Mouse (Mus musculus): ENCODE data around the gene Samd14.

The Samd14 gene

DNA sequence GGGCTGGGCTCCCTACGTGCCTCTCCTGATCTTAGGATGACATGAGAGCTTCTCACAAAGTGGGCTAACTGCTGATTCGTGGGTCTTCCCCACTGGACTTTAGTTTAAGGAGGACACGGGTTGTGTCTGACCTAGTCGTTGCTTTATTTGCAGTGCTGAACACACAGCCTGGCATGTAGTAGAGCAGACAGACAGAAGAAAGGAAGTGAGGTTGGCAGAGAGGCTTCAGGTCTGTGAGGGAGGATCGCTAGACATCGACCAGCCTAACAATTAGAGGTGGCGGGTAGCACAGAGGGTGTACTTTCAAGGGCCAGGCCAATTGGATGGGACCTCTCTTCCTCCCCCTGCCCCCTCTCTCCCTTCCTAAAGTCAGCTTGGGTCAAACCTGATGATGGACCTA lies 33.9 kb downstream of the Samd14 start:
- in situ Hi-C loops (cut with MboI; ENCODE audit: low pct_unique_long_range_greater_than_20kb in 1 of 2, low sequenced_read_pairs in 2 of 2, unreplicated experiment in 1 of 2), result loop anchor here in 1 of 2 experiments (5.0 kb wide), 1 partner anchor 64 kb away; no protein-coding TSS in a partner anchor

DNA sequence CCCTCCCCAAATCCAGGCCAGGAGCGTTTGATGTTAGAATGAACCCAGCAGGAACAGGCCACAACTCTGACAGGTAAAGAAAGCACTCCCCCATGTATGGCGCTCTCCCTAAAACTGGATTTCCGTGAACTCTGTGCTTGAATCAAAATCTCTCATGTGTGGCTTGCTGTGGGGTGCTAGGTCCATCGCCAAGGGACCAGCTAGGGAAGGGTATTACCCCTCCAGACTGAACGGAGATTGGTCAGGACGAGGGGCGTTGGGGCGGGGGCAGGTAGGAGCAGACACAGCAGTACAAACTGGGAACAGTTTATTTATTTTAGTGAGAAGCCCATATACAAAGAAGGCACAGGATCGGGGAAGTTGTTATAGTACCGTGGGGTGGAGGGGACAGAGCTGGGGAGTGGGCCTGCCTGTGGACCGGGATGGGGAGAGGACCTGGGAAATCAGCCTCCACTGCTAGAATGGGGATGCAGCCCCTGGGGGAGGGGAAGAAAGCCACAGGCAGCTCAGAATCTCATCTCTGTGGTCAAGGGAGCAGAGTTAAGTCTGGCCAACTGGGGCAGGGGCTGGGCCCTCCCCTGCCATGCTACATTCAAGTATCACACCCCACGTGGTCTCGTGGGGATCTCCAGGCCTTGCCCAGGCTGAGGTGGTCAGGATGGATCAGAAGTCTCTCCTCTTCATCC lies 34.6 kb downstream of the Samd14 start:
- in situ Hi-C loops (cut with MboI; ENCODE audit: low pct_unique_long_range_greater_than_20kb in 1 of 2, low sequenced_read_pairs in 2 of 2, unreplicated experiment in 1 of 2), result loop anchor here in 1 of 2 experiments (5.0 kb wide), 1 partner anchor 63 kb away; no protein-coding TSS in a partner anchor

DNA sequence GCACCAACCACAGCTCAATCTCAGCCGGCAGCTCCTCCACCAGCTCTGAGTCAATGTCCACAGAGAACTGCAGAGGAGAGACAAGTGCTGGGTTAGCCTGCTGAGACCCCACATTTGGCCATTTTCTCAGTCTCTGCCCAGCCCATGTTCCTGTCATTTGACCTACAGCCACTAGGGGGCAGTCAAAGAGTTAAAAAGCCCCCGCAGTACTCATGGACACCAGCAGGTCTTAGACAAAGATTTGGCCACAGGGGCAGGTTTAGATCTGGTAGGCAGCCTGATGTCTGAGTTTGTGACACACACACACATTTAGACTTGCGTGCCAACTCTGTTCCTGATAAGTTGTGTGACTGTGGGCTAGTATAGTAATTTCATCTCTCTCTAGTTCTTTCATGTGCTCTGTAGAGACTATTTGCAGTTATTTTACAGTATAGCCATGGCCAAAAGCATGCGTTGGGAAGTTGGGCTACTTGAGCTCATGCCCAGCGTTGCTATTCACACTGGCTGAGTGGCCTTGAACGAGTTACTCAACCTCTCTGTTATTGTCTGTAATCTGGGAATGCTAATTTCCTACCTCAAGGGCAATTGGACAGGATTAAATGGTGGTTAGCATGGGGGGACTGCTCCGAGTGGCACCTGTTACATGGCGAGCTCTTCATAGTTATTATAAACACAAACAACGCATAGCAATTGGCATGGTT lies 37.5 kb downstream of the Samd14 start:
- in situ Hi-C loops (cut with MboI; ENCODE audit: low pct_unique_long_range_greater_than_20kb in 1 of 2, low sequenced_read_pairs in 2 of 2, unreplicated experiment in 1 of 2), result no loop called here

DNA sequence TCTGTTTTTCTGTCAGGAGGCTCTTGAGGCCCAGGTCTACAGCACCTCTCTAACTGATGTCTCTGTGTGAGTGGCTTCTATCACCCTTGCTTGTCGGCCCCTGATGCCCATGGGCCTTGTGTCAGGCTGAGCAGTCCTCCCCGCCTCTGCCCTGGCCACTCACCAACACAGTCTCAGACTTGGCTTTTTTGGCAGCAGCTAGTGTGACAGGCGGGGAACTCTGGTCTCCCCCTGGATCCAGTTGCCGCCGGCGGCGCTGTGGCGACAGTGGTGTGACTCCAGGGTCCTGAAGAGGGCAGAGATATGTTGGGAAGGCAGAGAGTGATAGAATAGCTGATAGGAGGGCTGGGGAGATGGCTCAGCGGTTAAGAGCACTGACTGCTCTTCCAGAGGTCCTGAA lies 43.4 kb downstream of the Samd14 start:
- in situ Hi-C loops (cut with MboI; ENCODE audit: low pct_unique_long_range_greater_than_20kb in 1 of 2, low sequenced_read_pairs in 2 of 2, unreplicated experiment in 1 of 2), result no loop called here

DNA sequence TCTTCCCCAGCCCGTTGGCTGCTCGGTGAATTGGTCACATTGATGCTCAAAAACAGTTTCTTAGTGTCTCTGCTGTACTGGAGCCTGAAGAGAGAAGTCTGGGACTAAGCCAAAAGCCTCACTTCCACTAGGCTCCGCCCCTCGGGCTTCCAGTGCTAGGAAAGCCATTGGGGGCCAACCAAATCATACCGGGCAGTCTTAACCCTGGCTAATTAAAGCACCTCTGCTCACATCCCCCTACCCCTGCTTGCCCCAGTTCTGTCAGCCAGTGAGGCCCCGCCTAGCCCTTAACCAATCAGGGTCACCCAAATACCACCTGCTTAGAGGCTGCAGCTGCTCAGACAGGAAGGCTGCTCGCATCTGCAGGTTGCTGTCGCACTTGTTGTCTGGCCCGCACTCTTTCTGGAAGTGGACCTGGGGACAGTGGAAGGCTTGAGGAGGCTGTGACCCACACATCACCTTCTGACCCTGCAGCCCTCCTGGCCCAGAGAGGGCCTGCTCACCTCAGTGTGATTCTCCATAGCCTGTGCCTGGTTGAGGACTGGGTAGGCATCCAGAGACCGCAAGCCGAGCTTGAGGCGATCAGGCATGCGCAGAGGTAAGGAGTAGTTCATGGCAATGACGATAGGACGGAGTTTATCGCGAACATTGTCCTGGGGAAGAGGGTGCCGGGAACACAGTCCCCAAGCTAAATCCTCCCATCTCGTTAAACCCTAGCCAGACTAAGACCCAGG lies 47.3 kb downstream of the Samd14 start:
- in situ Hi-C loops (cut with MboI; ENCODE audit: low pct_unique_long_range_greater_than_20kb in 1 of 2, low sequenced_read_pairs in 2 of 2, unreplicated experiment in 1 of 2), result no loop called here

DNA sequence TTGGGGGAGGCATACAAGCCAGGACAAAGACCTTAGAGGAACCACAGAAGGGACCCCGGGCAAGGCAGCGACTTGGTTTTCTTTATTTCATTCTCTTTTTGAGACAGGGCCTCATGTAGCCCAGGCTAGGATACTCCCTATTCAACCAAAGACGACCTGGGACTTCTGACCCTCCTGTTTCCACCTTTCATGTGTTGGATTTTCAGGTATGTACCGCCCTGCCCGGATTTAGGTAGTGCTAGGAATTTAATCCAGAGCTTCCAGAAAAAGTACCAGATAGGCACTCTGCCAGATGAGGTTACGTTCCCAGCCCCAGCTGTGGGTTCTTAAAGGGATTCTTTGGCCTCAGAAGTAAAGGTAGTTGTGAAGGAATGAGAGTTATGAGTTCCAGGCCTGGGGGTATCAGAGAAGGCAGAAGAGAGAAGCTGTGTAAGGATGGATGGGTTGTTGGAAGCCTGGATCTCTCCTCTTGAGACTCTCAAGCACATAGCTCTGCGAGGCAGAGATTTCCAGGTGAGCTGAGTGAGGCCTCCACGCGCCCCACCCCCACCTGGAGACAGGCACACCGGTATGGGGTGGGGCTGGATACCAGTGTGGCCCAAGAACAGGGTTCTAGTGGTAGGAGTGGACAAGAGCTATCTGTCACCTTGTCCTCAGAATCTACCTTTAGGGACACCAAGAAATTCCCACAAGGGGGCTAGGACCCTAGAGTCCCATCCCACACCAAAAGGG lies 59.7 kb downstream of the Samd14 start:
- in situ Hi-C loops (cut with MboI; ENCODE audit: low pct_unique_long_range_greater_than_20kb in 1 of 2, low sequenced_read_pairs in 2 of 2, unreplicated experiment in 1 of 2), result no loop called here

DNA sequence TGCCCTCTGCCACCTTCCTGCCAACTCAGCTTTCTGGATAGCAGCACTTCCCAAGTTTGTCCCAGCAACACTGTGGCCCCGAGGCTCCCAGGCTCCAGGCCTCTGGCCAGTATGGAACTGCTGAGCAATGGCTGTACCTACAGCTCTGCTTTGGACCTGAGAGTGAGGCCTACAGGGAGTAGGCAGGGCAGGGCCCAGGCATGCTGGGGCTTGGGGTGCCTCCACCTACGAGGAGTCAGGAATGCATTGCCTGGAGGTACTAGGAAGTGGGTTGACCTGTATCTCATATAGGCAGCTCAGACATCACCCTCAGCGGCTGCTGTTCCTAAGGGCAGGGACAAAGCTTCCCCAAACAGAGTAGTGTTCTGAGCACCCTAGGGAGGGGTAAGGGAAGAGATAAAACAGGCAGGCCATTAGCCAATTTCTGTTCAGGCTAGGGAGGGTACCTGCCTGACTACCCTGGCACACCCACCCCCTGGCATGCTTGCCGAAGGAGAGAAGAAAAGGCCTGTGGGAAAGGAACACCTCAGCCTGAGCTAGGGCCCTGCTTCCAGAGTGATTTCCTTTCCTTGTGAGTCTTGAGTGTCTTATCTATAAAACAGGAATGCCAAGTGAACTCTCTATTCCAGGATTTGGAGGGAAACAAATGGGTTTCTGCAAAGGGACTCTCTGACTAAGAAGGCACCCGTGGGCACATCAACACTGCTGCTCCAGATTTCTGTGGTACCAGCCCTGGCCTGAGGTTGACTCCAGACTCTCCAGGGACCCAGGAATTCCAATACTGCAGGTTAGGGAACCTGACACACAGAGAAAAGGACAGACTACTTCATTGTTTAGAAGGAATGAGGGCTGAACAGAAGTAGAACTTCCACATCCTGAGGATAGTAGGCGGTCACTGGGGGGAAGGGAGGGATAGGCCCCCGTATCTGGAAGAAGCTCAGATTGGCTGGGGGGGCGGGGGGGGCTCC lies 60.7 kb downstream of the Samd14 start:
- in situ Hi-C loops (cut with MboI; ENCODE audit: low pct_unique_long_range_greater_than_20kb in 1 of 2, low sequenced_read_pairs in 2 of 2, unreplicated experiment in 1 of 2), result no loop called here

DNA sequence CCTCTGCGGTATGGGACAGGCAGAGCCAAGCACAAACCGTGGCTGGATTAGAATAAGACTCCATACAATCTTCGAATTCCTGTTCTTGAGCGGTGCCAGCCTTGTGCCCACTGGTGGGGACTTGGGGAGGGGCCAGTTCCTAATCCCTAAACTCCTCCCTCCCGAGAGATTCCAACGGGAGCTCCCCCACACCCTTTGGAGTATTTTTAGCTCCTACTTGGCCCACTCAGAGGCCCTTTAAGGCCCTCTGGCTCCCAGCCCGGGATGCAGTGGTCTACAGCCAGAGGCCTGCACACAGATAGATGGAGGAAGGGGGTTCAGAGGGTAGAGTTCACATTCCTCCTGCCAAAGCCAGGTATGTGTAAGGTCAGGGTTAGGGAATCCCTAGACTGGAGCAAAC lies 61.6 kb downstream of the Samd14 start:
- in situ Hi-C loops (cut with MboI; ENCODE audit: low pct_unique_long_range_greater_than_20kb in 1 of 2, low sequenced_read_pairs in 2 of 2, unreplicated experiment in 1 of 2), result no loop called here

DNA sequence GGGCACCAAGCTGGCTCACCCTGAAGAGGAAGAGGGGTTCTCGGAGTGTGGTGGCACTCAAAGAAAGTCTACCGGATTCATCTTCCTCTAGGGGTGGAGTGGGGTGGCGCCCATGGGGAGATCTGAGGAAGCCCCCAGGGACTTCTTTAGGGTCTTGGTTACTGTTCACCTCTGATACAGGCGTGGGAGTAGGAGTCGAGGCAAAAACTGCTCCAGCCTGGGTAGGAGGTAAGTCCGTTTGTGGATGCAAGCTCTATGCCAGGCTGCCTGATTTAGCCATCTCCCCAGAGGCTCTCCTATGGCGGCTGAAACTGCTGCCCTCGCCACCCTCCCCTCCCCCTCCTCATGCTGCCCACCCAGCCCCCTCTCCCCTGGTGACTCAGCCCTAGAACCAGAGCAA lies 62.5 kb downstream of the Samd14 start:
- in situ Hi-C loops (cut with MboI; ENCODE audit: low pct_unique_long_range_greater_than_20kb in 1 of 2, low sequenced_read_pairs in 2 of 2, unreplicated experiment in 1 of 2), result no loop called here

DNA sequence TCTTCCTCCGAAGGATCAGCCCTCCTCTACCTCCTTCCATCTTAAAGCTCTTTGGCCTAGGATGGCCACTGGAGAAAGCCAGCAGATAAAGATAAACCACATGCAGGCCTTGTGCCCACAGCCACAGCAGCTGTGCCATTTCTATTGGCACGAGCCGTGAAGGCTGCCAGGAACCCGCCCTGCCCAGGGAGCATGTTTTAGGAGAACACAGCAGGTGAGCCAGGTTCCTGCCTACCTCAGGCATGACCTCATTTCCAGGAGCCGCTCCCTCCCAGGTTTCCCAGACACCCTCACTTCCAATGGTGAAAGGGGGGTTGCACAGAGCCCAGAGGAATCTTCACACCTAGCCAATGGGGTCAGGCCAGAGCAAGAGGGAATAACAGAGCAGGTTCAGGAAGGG lies 63.1 kb downstream of the Samd14 start:
- in situ Hi-C loops (cut with MboI; ENCODE audit: low pct_unique_long_range_greater_than_20kb in 1 of 2, low sequenced_read_pairs in 2 of 2, unreplicated experiment in 1 of 2), result no loop called here

DNA sequence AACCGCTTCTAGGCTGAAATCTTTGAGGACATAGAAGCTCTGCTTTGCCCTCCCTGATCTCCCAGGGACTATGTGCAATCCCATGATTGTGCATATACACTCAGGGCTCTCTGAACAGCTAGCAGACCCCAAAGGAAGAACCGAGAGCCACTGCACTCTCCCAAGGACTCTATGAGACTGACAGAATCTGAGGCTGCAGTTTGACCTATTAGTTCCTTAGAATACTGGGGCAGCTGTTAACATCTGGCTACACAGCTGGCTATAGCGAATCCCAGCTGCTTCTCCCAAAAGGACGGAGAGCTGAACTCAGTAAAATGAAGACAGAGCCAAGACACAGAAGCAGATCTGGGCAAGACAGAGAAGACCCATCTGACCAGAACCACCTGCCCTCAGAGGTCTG lies 64.2 kb downstream of the Samd14 start:
- in situ Hi-C loops (cut with MboI; ENCODE audit: low pct_unique_long_range_greater_than_20kb in 1 of 2, low sequenced_read_pairs in 2 of 2, unreplicated experiment in 1 of 2), result no loop called here

DNA sequence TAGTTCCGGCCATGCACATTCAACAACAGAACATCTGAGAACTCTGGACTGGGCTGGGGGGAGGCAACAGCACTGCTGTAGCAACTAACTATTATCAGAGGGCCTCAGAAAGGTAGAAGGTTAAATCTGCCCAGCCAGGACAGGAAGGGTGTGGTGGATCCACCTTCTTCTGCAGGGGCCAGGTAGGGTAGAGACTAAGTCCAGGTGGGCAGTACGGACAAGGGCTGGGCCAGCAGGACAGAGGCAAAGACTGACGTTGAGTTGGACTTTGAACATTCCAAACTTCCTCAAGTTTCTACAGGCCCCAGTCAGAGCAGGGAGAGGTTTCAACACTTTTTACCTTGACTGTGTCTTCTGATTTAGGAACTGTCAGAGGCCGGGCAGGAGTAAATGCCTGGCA lies 65.0 kb downstream of the Samd14 start:
- in situ Hi-C loops (cut with MboI; ENCODE audit: low pct_unique_long_range_greater_than_20kb in 1 of 2, low sequenced_read_pairs in 2 of 2, unreplicated experiment in 1 of 2), result no loop called here

DNA sequence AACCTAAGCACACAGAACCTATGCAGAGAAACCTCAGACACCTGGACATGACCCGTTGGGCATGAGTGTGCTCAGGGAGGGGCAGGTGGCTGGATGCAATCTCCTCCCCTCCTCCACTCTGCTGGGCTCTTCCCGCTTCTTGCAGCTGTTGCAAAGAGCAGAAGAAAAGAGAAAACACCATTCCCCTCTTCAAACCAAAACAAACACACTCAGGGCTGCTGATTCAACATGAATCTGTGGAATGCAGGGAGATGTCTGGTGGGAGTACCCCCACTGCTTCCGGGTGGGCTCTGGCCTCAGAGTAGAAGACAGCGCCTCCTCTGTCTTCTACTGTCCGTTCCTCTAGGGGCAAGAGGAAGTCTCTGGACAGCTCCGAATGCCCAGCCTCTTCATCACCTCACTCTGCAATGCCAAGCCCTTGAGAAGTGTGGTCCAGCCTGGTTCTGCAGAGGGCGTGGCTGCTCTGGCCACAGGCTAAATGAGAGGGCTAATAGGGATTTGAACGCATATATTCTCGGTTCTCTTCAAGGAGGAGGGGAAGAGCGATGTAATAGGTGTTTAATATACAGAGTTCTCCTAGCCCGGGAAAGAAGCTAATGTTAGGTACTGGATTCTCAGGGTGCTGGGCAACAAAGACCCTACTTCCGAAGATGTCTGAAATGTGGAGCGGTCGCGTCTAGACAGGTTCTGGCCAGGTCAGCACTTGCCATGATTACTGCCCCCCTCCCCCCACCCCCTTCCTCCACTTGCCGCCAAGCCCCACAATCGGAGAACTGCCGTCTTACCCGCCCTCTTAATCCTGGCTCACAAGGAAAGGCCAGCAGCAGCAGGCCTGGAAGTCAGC lies 65.7 kb downstream of the Samd14 start:
- in situ Hi-C loops (cut with MboI; ENCODE audit: low pct_unique_long_range_greater_than_20kb in 1 of 2, low sequenced_read_pairs in 2 of 2, unreplicated experiment in 1 of 2), result no loop called here
